Mouse (Mus musculus) kidney, postnatal 25 days (tissue): Measurements from ENCODE around the gene Ecm1.

Experiments used
- DNase-seq, 2 experiments: peaks; one replicate each; pipeline ENCODE4 v3.0.0; 2021; ENCODE audit warnings: mixed read lengths in 2 of 2

Ecm1 gene

GRCm38 (mm10) chr3:95689171-95689915 lies 50.0 kb downstream of the Ecm1 start:
- peak in 1 of 2 experiments; percentile 48 for DNase-seq

GRCm38 (mm10) chr3:95687524-95688421 lies 51.6 kb downstream of the Ecm1 start, which contains the start of gene Adamtsl4:
Adamtsl4 (minus strand) TSS chr3:95687917.
- peak; percentile 74 to 82 for DNase-seq

GRCm38 (mm10) chr3:95687168-95687523 lies 52.2 kb downstream of the Ecm1 start:
- DNase-seq: peak in 1 of 2 experiments; percentile 39

GRCm38 (mm10) chr3:95686492-95687167 lies 52.7 kb downstream of the Ecm1 start:
- DNase-seq: peak in 1 of 2 experiments; percentile 35

GRCm38 (mm10) chr3:95685701-95686100 lies 53.7 kb downstream of the Ecm1 start:
- peak in 1 of 2 experiments; percentile 34 for DNase-seq

GRCm38 (mm10) chr3:95685301-95685700 lies 54.1 kb downstream of the Ecm1 start:
- DNase-seq: no peak

GRCm38 (mm10) chr3:95684846-95685245 lies 54.5 kb downstream of the Ecm1 start:
- no peak for DNase-seq
